Mouse (Mus musculus) adrenal gland, adult 2 months (tissue): Measurements from ENCODE around the gene Trim38. TPM values are rescaled to one million over a fixed set of nuclear protein-coding genes. Genes with fewer than 3 reads are reported as not detected.

ENCODE experiments used
- DNase-seq: peaks from one replicate; pipeline ENCODE4 v3.0.0; 2021
- polyA plus RNA-seq: library from polyadenylated mRNA; depleted of rRNA; stranded (reverse); fragments of >200 nt; gene quantifications from 2 replicates; pipeline ENCODE4 v1.2.3, GENCODE M21; 2012
- total RNA-seq, 2 experiments: library from RNA; stranded (reverse); gene quantifications; 2 replicates each; pipeline ENCODE4 v1.2.3; 2021

Gene Trim38
- total and polyA plus RNA-seq, 3 experiments = 0.43 TPM; not detected in 2

DNA sequence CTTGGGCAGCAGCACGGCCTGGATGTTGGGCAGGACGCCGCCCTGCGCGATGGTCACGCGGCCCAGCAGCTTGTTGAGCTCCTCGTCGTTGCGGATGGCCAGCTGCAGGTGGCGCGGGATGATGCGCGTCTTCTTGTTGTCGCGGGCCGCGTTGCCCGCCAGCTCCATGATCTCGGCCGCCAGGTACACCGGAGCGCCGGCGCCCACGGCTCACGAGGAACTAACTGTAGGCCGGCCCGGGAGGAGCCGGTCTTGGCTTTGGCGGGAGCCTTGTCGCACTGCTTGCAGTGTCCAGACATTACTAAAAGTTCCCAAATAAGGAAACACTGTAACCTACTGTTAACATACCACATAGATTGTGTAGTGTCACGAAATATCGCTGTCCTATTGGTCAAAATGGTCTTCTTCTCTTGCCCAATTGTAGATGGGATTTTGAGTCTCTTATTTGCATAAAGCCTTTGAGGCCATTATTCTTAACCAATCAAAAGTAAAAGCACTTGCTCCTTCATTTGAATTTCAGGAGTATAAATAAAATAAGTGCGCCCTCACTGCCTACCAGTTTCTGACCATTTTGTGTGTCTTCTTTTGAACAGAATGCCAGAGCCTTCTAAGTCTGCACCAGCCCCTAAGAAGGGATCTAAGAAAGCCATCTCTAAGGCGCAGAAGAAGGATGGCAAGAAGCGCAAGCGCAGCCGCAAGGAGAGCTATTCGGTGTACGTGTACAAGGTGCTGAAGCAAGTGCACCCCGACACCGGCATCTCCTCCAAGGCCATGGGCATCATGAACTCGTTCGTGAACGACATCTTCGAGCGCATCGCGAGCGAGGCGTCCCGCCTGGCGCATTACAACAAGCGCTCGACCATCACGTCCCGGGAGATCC lies 23.3 kb upstream of the Trim38 start, which contains the start of gene Hist1h2bb:
Gene Hist1h2bb, plus strand, starts transcription at position 534 of the 880 bp plus-strand sequence.
- DNase-seq = peak; percentile 81

DNA sequence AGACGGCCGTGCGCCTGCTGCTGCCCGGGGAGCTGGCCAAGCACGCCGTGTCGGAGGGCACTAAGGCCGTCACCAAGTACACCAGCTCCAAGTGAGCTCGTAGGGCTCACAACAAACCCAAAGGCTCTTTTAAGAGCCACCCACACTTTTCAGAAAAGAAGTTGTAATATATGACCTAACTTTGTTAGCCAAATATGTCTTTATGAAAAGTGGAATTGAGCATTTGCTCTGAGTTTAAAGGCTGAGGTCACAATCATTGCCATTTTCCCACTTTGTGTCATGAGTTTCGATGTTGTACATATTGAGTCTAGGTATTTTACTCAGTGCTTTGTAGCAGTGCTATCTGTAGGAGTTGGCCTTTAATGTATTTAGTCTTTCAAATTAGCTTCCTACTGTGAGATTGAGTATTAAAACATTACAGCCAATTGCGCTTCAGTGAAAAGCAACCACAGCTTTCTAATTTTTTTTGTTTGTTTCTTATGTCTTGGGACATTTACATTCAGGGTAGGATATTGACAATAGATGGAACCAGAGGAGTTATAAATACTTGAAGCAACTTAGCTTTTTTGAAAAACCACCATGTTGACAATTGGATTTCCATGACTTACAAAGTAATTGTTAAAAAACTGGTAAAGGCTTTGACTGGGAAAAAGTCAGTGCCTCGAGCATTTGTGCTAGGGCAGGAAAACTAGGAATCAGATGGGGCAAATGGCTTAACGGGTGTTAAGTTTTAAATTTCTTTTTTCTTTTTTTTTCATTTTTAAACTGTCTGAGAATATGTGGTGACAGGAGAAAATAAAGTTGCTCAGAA lies 22.4 kb upstream of the Trim38 start:
- no peak for DNase-seq

DNA sequence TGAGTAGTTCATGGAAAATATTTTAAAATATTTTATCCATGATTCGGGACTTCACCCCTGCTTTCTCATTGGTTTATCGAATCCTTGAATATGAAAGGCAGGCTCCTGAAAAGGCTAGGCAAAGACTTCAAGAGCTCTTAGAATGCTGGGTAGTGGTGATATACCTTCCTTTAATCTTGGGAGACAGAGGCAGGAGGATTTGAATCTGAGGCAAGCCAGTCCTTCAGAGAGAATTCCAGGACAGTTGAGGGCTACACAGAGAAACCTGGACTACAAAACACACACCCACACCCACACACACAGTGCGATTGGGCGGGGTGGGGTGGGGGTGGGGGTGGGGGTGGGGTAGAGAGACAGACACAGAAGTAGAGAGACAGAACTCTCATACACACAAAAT lies 21.8 kb upstream of the Trim38 start:
- no peak for DNase-seq

DNA sequence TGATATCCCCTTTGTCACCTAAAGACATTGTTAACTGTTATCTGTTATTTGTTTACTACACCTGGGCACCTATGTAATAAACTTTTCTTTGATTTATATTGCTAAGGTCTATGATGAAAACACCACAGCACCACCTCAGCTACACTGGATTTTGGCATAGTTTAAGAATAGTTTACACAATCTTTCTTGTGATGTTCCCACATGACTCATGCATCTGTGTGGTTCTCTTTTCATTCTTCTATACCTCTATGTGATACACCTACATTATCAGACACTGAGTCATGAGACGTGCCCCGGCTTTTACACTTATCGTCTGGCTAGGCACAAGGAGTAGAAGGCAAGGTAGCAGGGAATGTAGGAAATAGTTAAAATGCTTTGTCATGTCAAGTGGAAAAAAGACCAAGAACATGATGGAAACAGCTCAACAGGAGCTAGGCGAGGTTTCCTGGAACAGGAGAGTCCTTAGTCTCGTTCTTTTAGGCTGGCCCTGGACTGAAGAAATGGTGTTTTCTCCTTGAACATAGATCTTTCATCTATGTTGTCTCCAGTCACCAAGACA lies 20.1 kb upstream of the Trim38 start:
- DNase-seq = no peak

DNA sequence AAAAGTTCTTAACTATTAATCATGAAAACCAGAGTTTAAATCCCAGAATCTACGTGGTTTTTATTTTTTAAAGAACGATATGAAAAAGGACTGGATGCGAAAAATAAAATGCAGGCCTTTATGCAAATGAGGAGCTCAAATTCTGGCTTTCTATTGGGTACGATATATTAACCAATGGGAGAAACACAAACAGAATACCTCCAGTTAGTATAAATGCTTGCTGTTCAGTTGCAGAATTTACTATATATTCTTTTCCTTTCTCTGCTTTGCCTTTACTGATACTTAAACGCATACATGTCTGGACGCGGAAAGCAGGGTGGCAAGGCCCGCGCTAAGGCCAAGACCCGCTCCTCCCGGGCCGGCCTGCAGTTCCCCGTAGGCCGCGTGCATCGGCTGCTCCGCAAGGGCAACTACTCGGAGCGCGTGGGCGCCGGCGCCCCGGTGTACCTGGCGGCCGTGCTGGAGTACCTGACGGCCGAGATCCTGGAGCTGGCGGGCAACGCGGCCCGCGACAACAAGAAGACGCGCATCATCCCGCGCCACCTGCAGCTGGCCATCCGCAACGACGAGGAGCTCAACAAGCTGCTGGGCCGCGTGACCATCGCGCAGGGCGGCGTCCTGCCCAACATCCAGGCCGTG lies 18.8 kb upstream of the Trim38 start, which contains the start of gene Hist1h2ab:
Gene Hist1h2ab, plus strand, starts transcription at position 288 of the 639 bp plus-strand sequence.
- DNase-seq = peak; percentile 68

DNA sequence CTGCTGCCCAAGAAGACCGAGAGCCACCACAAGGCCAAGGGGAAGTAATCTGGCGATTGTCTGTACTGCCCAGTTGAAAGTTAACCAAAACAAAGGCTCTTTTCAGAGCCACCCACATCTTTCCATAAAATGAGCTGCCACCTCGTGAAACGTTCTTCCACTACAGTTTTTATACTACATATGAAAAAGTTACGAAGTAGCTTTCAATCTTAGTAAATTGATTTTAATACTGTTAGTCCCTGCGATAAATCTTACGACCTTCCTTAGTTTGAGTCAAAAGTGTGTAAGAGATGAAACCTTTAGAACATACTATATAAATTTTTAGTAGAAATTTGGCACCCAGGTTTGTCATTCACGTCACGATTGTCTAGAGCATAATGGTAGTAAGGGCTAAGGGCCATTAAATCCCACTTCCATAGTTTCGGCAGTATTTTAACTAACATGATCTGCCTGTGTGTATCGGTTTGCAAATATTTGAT lies 18.2 kb upstream of the Trim38 start:
- no peak for DNase-seq

DNA sequence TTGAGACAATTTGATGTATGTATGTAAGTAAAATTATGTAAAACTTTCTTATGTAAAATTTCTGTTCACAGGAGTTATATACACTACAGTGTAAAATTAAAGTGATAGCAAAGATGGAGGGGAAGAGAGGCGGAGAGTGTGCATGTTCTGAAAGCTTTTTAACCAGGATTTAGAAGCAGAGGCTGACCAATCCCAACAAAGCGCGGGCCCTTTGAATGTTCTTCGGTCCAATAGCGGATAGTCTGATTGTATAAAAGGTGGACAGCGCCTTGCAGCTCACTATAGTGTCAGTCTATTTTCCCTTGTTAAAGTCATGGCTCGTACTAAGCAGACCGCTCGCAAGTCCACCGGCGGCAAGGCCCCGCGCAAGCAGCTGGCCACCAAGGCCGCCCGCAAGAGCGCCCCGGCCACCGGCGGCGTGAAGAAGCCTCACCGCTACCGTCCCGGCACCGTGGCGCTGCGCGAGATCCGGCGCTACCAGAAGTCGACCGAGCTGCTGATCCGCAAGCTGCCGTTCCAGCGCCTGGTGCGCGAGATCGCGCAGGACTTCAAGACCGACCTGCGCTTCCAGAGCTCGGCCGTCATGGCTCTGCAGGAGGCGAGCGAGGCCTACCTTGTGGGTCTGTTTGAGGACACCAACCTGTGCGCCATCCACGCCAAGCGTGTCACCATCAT lies 17.5 kb upstream of the Trim38 start, which contains the start of gene Hist1h3b:
Gene Hist1h3b, plus strand, starts transcription at position 201 of the 675 bp plus-strand sequence.
- peak; percentile 88 for DNase-seq

DNA sequence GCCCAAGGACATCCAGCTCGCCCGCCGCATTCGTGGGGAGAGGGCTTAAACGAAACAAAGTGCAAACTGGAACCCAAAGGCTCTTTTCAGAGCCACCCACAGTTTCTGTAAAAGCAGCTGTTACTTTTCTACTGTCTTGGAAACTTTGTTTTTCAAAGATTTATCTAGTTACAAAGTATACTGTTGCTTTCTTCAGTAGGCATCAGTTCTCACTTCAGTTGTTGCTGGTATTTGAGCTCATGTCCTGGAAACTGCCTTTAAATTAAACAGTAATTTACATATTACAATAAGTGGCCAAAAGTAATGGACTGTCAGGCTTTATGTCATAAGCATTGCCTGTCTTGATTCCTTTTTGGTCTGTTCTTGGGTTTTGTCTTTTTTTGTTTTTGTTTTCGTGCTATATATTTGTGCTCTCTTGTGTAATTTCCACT lies 17.0 kb upstream of the Trim38 start:
- DNase-seq = no peak

DNA sequence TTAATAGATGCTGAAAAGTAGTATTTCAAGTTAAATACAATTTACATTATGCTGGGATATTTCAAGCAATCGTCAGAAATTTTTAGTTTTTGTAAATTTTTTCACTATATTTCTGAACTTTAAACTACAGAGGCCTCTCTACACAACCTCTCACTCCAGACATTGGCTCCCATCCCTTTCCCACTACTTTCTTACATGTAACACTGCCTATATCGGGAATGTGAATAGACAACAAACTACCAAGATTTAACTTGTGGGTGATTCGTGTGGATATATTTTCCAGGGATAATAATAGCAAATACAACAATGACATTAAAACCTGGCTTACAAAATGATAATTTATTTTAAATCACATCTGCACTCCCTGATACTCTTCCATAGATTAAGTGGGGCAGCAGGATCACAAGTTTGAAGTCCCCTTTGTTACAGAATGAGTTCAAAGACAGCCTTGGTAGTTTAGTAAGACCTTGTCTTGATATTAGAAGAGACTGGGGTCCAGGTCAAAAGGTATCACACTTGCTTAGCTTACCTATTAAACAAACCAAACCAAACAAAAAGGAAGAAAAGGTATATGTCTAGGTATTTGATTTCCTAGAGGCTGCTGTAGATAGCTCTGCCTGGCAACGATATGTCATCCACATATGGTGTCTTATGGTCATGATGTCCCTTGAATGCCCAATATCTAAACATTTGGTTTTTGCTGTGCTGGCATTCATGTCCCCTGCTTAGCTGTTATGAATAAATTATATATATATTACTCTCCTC lies 16.2 kb upstream of the Trim38 start:
- DNase-seq = no peak

DNA sequence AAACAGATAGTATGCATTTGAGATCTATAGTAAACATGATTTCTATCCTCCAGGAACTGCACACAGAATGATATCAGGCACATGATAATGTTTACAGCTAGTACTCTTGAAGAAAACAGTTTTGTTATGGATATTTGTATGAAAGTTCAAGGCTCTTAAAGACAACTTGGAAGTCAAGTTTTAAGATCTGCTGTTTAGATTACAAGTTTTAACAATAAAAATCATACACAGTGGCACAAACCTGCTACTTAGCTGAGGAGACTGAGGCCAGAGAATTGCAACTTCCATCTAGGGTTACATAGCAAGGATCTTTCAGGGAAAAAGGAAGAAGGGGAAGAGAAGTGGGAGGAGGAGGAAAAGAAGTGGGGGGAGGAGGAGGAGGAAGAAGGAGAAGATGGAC lies 14.7 kb upstream of the Trim38 start:
- no peak for DNase-seq

DNA sequence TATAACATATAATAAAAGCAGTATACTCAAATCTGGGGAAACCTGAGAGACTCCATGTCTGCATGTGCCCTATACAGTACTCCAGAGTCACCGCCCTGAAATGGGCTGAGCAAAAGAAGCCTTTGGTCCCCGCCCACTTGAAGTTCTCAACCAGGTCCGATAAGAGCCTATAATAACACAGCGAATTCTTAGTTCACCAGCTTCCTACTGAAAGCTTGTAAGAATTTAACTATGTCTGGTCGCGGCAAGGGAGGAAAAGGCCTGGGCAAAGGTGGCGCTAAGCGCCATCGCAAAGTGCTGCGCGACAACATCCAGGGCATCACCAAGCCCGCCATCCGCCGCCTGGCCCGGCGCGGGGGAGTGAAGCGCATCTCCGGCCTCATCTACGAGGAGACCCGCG lies 12.9 kb upstream of the Trim38 start, which contains the start of gene Hist1h4b:
Gene Hist1h4b, plus strand, starts transcription at position 224 of the 400 bp plus-strand sequence.
- DNase-seq = peak; percentile 88

DNA sequence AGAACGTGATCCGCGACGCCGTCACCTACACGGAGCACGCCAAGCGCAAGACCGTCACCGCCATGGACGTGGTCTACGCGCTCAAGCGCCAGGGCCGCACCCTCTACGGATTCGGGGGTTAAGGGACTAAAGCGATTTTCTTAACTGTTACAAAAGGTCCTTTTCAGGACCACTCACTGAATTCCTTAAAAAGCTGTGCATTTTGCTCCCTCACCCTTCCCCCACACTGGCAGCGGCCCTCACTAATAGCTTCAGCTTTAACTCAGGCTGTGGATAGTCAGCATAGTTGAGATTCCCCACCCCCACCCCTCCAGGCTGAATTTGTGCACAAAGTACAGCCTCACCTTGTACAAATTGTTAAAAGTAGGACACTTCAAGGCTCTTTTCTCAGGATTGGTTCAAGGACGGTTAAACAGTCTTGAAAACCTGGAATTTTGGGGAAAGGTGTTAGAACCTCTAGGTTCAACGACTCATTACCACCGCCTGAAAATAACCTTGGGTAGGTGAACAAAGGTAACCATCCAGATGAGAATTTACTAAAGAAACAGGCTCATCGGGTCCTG lies 12.4 kb upstream of the Trim38 start:
- no peak for DNase-seq

DNA sequence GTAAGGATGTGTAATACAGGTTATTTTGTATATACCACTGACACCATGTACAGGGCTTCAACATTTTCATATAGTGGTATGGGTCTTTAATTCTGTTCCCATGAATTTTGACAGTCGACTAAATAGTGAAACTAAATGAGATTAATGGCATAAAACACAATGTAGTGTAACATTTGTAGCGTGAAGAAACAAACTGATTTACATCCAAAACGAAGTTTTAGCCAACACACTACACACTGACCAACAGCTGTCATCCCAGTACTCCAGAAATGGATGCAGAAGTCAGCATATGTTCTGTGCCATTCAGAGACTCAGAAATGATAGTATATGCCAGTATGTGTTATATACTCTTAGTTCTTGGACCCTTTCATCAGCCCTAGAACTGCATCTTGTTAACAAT lies 11.8 kb upstream of the Trim38 start:
- no peak for DNase-seq

DNA sequence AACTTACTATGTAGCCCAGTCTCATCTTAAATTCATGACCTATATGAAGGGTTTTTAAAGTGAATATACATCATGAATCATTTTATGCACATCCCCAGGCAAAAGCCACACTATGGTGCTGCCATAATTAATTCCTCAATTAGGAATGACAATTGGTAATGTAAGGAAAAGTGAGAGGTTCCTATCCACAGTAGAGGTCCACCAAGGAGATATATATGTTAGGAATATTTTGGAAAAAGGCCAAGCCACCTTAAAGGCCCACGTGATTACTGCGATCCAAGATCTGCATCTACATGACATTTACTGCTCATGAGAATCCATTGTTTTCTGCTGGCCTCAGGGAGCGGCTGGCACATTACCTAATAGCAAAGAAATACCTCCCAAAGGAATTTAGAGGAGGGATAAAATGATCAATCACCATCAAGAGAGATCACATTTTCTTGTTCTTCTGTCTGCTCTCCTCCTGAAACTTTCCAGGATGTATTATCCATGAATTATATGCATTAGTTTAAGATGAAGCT lies 10.4 kb upstream of the Trim38 start:
- DNase-seq = no peak

DNA sequence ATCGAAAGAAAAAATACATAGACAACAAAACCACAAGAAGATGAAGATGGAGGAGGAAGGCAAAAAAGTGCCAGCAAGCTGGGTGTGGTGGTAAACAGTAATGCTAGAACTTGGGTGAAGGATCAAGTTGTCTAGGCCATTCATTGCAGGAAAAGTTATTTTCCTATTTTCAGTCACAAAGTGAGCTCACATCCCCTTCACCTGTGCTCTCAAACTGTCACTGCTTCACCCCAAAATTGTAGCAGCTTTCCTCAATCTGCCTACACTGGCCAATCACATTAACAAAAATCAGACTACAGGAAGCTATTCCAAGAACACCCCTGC lies 9.8 kb upstream of the Trim38 start:
- DNase-seq = no peak

DNA sequence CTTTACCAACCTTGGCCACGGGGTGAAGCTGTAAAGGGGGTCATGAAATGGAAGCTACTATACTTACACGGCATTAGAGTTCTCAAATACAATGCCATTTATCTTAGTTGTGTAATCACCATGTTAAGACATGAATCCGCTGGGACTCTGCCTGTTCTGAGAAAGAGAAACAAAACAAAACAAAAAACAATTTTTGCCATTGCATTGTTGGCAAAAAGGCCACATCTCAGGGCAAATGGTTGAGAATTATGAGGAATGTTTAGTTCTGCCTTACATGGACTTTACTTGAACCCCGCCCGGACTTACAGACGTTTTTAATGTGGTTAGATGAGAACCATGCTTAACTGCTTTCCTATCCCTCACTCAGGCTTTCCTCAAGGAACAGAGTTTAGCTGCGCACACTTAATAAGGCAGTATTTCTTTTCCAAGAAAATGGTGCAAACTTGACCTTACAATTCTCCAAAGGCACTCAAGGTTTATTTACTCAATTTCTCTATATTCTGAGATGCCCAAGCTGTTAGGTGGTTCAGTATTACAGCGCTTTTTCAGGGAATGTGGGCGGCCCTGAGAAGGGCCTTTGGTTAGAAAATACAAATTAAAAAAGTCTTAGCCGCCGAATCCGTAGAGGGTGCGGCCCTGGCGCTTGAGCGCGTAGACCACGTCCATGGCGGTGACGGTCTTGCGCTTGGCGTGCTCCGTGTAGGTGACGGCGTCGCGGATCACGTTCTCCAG lies 9.3 kb upstream of the Trim38 start:
- no peak for DNase-seq

DNA sequence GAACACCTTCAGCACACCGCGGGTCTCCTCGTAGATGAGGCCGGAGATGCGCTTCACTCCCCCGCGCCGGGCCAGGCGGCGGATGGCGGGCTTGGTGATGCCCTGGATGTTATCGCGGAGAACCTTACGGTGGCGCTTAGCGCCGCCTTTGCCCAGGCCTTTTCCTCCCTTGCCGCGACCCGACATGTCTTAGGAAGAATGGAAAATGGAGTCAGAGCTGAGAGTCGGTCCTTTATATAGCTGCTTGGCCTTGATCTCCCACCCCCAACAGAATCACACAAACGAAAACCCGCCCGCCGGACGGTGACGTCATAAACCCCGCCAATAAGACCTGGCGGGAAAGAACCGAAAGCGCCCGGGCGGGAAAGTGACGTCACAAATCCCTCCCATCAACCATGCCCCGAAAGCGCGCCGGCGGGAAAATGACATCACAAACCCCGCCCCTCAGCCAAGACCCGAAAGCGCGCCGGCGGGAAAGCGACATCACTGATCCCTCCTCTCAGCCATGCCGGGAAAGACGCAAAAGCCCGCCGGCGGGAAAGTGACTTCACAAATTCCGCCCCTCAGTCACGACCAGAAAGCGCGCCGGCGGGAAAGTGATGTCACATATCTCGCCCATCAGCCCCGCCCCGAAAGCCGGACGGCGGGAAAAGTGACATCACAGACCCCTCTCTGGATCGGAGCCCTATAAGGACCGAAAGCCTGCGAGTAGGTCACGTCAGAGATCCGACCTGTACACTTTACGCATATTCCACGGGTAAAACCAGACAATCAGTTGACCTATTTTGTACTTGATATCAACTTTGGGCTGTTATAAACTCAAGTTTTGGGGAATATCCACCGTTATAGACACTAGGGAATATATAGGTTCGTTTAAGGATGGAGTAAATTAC lies 8.5 kb upstream of the Trim38 start, which contains the start of gene Hist1h4a:
Gene Hist1h4a, minus strand, starts transcription at position 259 of the 893 bp plus-strand sequence.
- peak; percentile 98 for DNase-seq
